Mouse (Mus musculus) forebrain, embryonic 15.5 days (tissue): ENCODE results near the gene Gtsf1l. TPM values are rescaled to one million over a fixed set of nuclear protein-coding genes. Genes with fewer than 3 reads are reported as not detected.
A peak's percentile ranks its signal among the peaks of the same experiment; 100 is the strongest.
"Not testable (repeated sequence)": the region's sequence is repeated elsewhere in the genome, so short reads cannot be mapped to it uniquely, and the experiment has no call there.

ENCODE experiments used
- ATAC-seq: fragments of 200-750 bp; cut with Nextera tagmentation; replicated peaks from 2 replicates; pipeline ENCODE4 v1.8.0; 2017; ENCODE audit warnings: mild to moderate bottlenecking, moderate TSS enrichment, moderate library complexity
- H3K27ac ChIP-seq: fragments of 300-500 bp; sonication (generic); replicated peaks from 2 replicates; pipeline ENCODE4 v1.5.1; 2015; ENCODE audit warnings: mild to moderate bottlenecking, inconsistent platforms
- H3K27me3 ChIP-seq: fragments of 300-500 bp; sonication (generic); 2 replicates; pipeline ENCODE4 v1.6.1; 2015; ENCODE audit warnings: inconsistent platforms
- H3K36me3 ChIP-seq: fragments of 300-500 bp; sonication (generic); 2 replicates; pipeline ENCODE4 v1.6.1; 2015; ENCODE audit warnings: mild to moderate bottlenecking, inconsistent platforms
- H3K4me1 ChIP-seq: fragments of 300-500 bp; sonication (generic); 2 replicates; pipeline ENCODE4 v1.6.1; 2015; ENCODE audit warnings: inconsistent platforms
- H3K4me2 ChIP-seq: fragments of 300-500 bp; sonication (generic); replicated peaks from 2 replicates; pipeline ENCODE4 v1.6.1; 2015; ENCODE audit warnings: mild to moderate bottlenecking, inconsistent platforms
- H3K4me3 ChIP-seq: fragments of 300-500 bp; sonication (generic); 2 replicates; pipeline ENCODE4 v1.5.1; 2015; ENCODE audit warnings: mild to moderate bottlenecking, inconsistent platforms
- H3K9ac ChIP-seq: fragments of 300-500 bp; sonication (generic); replicated peaks from 2 replicates; pipeline ENCODE4 v1.6.1; 2015; ENCODE audit warnings: mild to moderate bottlenecking, inconsistent platforms
- H3K9me3 ChIP-seq: fragments of 300-500 bp; sonication (generic); 2 replicates; pipeline ENCODE4 v1.6.1; 2016; ENCODE audit warnings: inconsistent platforms
- WGBS: fragments of 180-500 bp; shearing (Covaris S2); methylation state at CpG from one replicate; pipeline ENCODE4 v1.1.7; 2015; ENCODE audit warnings: mixed read lengths; 5-methylcytosine and 5-hydroxymethylcytosine counted together
- polyA plus RNA-seq: library from polyadenylated mRNA; unstranded; fragments of >200 nt; fragmentation: Nextera tagmentation; extraction: Ambion mirVana; gene quantifications from 2 replicates; pipeline ENCODE4 v1.2.1, GENCODE M21; 2015

Gtsf1l gene
- polyA plus RNA-seq, 1 experiment from 2014 or later: not detected

- Histone ChIP-seq H3K4me3 (no peak overlapping the region), H3K27me3 (no peaks in the 10 kb centered on the region), H3K27ac (no peak overlapping the region), H3K4me1 (peaks cover 7% of the 10 kb centered on the region), H3K36me3 (no peaks in the 10 kb centered on the region), H3K9me3 (no peaks in the 10 kb centered on the region), H3K9ac (no peak overlapping the region), H3K4me2 (no peak overlapping the region)
- WGBS: 79% methylated on average over 6 of the region's 6 CpGs
- ATAC-seq: no peak
Measured at GRCm38 (mm10) chr2:163060630-163061029, 27.0 kb downstream of the Gtsf1l start.

- H3K4me2 ChIP-seq, H3K27ac ChIP-seq, H3K27me3 ChIP-seq, H3K9ac ChIP-seq, H3K36me3 ChIP-seq, H3K4me3 ChIP-seq, H3K9me3 ChIP-seq, ATAC-seq: not testable (repeated sequence)
- 96% methylated on average over 6 of the region's 7 CpGs for WGBS
- H3K4me1 ChIP-seq: peaks cover 19% of the 10 kb centered on the region
Measured at GRCm38 (mm10) chr2:163058981-163059380, 28.7 kb downstream of the Gtsf1l start.

GRCm38 (mm10) chr2:163056584-163056983 is 31.1 kb downstream of the Gtsf1l start:
- no peaks in the 10 kb centered on the region for H3K9me3 ChIP-seq
- 82% methylated on average over 9 of the region's 9 CpGs for WGBS
- H3K4me1 ChIP-seq: peaks cover 24% of the 10 kb centered on the region
- no peaks in the 10 kb centered on the region for H3K36me3 ChIP-seq
- H3K4me3 ChIP-seq: no peak overlapping the region
- H3K27me3 ChIP-seq: no peaks in the 10 kb centered on the region
- H3K4me2 ChIP-seq: no peak overlapping the region; the same call in 1 of the 2 replicates
- H3K27ac ChIP-seq: no peak overlapping the region
- no peak for ATAC-seq
- H3K9ac ChIP-seq: no peak overlapping the region

- Histone ChIP-seq H3K9me3 (no peaks in the 10 kb centered on the region), H3K27me3 (no peaks in the 10 kb centered on the region), H3K4me2 (peak overlapping the region; percentile 83), H3K9ac (peak overlapping the region; percentile 13; the same call in 1 of the 2 replicates), H3K36me3 (no peaks in the 10 kb centered on the region), H3K4me3 (peak overlapping the region; percentile 46), H3K27ac (no peak overlapping the region), H3K4me1 (peaks cover 24% of the 10 kb centered on the region)
- no peak for ATAC-seq
- WGBS: 27% methylated on average over 5 of the region's 5 CpGs
Measured at GRCm38 (mm10) chr2:163055715-163056114, 31.9 kb downstream of the Gtsf1l start.

- H3K36me3 ChIP-seq: no peaks in the 10 kb centered on the region
- peak; percentile 28 for ATAC-seq
- H3K27ac ChIP-seq: no peak overlapping the region
- no peaks in the 10 kb centered on the region for H3K27me3 ChIP-seq
- peak overlapping the region; percentile 83 for H3K4me2 ChIP-seq
- WGBS: under 1% methylated on average over 38 of the region's 38 CpGs
- peaks cover 24% of the 10 kb centered on the region for H3K4me1 ChIP-seq
- H3K9me3 ChIP-seq: no peaks in the 10 kb centered on the region
- H3K4me3 ChIP-seq: peak overlapping the region; percentile 46
- peak overlapping the region; percentile 13 for H3K9ac ChIP-seq
Measured at GRCm38 (mm10) chr2:163054891-163055494, 32.7 kb downstream of the Gtsf1l start.

DNA sequence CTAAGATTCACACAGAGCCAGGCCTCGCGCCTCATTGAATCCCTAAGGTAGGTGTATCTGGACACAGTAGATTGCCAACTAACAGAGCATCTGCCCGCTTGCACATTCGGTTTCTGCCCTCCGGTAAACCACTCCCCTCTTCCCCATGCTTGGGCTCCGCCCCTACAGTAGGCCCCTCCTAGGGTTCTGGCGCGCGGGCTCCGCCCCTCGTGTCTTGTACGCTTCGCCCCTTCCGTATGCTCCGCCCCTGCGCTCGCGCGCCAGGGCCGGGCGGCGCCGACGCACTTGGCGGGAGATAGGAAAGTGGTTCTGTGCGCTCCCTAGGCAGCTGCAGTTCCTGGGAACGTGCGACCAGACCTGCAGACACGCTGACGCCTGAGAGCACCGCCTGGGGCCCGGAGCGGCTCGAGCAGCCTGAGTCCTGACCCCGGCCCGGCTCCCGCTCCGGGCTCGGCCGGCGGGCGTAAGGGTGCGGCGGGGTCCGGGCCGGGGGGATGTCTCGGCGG is 33.3 kb downstream of the Gtsf1l start, which contains the start of gene Mybl2:
TSS of gene Mybl2 (plus strand) at position 353 of the 506 bp plus-strand sequence.
- no peaks in the 10 kb centered on the region for H3K9me3 ChIP-seq
- under 1% methylated on average over 48 of the region's 48 CpGs for WGBS
- H3K4me3 ChIP-seq: peak within 1 kb of the TSS; percentile 46
- no peaks in the 10 kb centered on the region for H3K27me3 ChIP-seq
- H3K27ac ChIP-seq: no peak within 1 kb of the TSS
- H3K9ac ChIP-seq: peak within 1 kb of the TSS; percentile 13
- peak within 1 kb of the TSS; percentile 83 for H3K4me2 ChIP-seq
- H3K36me3 ChIP-seq: no peaks in the 10 kb centered on the region
- peak; percentile 99 for ATAC-seq
- H3K4me1 ChIP-seq: peaks cover 24% of the 10 kb centered on the region

DNA sequence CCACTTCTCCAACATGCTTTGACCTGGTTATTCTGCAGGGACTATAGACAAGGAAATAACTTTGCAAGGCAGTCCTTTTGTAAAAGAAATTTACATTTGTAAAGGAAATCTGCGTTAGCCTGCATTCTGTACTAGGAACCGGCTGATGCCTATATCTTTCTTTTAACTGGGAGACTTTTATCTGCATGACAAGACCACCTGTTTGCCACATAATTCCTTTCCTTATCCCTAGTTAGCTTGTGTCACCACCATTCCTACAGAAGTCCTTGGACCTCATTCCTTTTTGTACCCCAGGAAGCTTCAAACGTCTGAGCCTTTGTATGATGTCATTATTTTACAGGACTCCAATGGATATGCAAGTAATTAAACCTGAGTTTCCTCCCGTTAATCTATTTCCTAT is 34.8 kb downstream of the Gtsf1l start:
- no peak overlapping the region for H3K9ac ChIP-seq
- no peak for ATAC-seq

GRCm38 (mm10) chr2:163052101-163052500 is 35.6 kb downstream of the Gtsf1l start:
- 42% methylated on average over 4 of the region's 4 CpGs for WGBS
- Histone ChIP-seq H3K27me3 (no peaks in the 10 kb centered on the region), H3K9me3 (no peaks in the 10 kb centered on the region), H3K36me3 (peaks cover 4% of the 10 kb centered on the region; the same call in 1 of the 2 replicates), H3K4me1 (peaks cover 27% of the 10 kb centered on the region), H3K4me2 (no peak overlapping the region), H3K27ac (no peak overlapping the region), H3K9ac (no peak overlapping the region), H3K4me3 (no peak overlapping the region)
- ATAC-seq: no peak

More for the DNA sequence above, 34.8 kb downstream of the Gtsf1l start:
- no peaks in the 10 kb centered on the region for H3K9me3 ChIP-seq
- peaks cover 27% of the 10 kb centered on the region for H3K4me1 ChIP-seq
- no peaks in the 10 kb centered on the region for H3K36me3 ChIP-seq
- 37% methylated on average over 4 of the region's 4 CpGs for WGBS
- no peak overlapping the region for H3K4me2 ChIP-seq
- no peak overlapping the region for H3K27ac ChIP-seq
- H3K4me3 ChIP-seq: no peak overlapping the region
- no peaks in the 10 kb centered on the region for H3K27me3 ChIP-seq

DNA sequence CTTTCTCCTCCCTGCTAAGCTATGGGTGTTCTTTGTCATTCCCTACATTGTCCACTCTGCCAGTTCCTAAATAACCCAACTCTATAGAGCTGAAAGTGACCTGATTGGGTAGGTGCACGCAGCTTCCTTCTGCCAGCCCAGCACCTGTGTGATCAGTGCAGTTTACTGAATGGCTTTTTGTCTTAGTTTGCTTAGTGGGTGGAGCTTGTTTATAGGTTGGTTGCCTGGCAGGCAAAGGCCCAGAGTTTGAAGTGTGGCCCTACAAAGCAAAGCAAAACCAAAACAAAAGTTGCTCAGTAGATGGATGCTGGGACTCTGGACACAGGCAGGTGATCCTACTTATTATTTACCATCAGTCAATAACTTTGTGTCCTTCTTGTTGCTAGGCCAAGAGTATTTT is 36.0 kb downstream of the Gtsf1l start:
- no peak overlapping the region for H3K4me2 ChIP-seq
- H3K36me3 ChIP-seq: peaks cover 8% of the 10 kb centered on the region; the same call in 1 of the 2 replicates
- ATAC-seq: no peak
- no peaks in the 10 kb centered on the region for H3K9me3 ChIP-seq
- no peak overlapping the region for H3K9ac ChIP-seq
- peaks cover 27% of the 10 kb centered on the region for H3K4me1 ChIP-seq
- 47% methylated on average over 1 of the region's 1 CpGs for WGBS
- no peak overlapping the region for H3K4me3 ChIP-seq
- no peaks in the 10 kb centered on the region for H3K27me3 ChIP-seq
- no peak overlapping the region for H3K27ac ChIP-seq

DNA sequence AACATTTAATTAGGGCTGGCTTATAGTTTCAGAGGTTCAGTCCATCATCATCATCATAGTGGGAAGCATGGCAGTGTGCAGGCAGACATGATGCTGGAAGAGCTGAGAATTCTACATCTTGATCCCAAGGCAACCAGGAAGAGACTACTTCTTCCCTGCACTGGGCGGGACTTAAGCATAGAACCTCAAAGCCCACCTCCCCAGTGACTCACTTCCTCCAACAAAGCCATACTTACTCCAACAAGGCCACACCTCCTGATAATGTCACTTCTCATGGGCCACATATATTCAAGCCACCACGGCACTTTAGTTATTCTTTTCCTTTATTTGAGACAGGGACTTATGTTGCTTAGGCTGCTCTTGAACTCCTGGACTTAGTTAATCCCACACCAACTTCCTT is 38.5 kb downstream of the Gtsf1l start:
- Histone ChIP-seq H3K36me3 (peaks cover 23% of the 10 kb centered on the region; the same call in 1 of the 2 replicates), H3K4me3 (no peak overlapping the region), H3K4me2 (no peak overlapping the region), H3K9ac (no peak overlapping the region), H3K9me3 (no peaks in the 10 kb centered on the region), H3K27ac (no peak overlapping the region), H3K4me1 (peaks cover 9% of the 10 kb centered on the region; the same call in 1 of the 2 replicates), H3K27me3 (no peaks in the 10 kb centered on the region)
- WGBS: 93% methylated on average over 2 of the region's 2 CpGs
- no peak for ATAC-seq

DNA sequence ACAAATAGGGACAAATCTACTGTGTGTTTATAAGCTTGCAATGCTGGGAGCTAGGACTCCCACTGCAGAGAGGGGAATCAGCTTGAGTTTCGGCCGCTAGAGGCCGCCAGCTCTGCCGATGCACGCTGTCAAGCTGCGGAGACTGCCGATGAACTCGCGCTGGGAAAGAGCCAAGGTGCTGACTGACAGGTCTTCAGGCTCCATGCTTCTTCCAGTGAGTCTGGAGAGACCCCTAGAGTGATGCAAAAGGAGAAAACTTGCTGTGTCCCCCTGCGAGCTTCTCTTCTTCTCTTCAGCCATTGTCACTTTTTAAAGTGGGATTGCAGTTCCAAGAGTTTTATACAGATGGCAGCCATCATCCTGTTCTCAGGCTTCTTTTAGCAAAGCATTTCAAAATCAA is 39.5 kb downstream of the Gtsf1l start:
- WGBS: 3% methylated on average over 10 of the region's 10 CpGs
- H3K27me3 ChIP-seq: no peaks in the 10 kb centered on the region
- peak overlapping the region; percentile 28 for H3K4me3 ChIP-seq
- peak; percentile 81 for ATAC-seq
- no peaks in the 10 kb centered on the region for H3K9me3 ChIP-seq
- H3K36me3 ChIP-seq: peaks cover 32% of the 10 kb centered on the region
- H3K4me1 ChIP-seq: 0 out of 2 replicates have a peak, but pooled peaks cover 2% of the 10 kb centered on the region
- 0 out of 2 replicates have a peak overlapping the region, but pooled peaks have one; percentile 20 for H3K9ac ChIP-seq
- peak overlapping the region; percentile 50 for H3K4me2 ChIP-seq
- no peak overlapping the region for H3K27ac ChIP-seq

- Histone ChIP-seq H3K4me1 (no peaks in the 10 kb centered on the region), H3K4me2 (no peak overlapping the region), H3K9ac (no peak overlapping the region), H3K4me3 (no peak overlapping the region), H3K27ac (no peak overlapping the region), H3K36me3 (peaks cover 73% of the 10 kb centered on the region), H3K9me3 (no peaks in the 10 kb centered on the region), H3K27me3 (no peaks in the 10 kb centered on the region)
- no peak for ATAC-seq
- 94% methylated on average over 7 of the region's 7 CpGs for WGBS
Measured at GRCm38 (mm10) chr2:163039940-163040339, 47.7 kb downstream of the Gtsf1l start.
